Mouse (Mus musculus): ENCODE data around the gene Gm4297. TPM values are rescaled to one million over a fixed set of nuclear protein-coding genes. Genes with fewer than 3 reads are reported as not detected.

Gene Gm4297
- not detected for polyA plus RNA-seq (2012; fragmentation: generic; extraction: Trizol)

DNA sequence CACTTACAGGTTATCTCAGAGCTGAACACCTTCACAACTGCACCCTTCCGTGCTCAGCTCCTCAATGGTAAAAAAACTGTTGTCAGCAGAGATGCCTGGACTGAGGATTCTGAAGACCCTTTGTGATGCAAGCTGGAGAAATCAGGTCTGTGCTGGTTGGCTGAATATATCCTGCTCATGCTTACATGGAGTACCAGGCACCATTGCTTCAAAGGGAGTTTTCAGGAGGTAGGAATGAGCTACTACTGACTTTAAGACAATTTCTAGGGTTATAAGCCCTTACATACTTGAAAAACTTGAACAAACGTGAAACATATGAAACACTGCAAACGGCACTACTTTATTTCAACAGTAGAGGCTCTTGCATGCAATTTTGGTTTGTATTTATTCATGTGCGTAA is at the start of gene Gm4297:
Gene Gm4297 (minus strand): TSS at position 101 of the 400 bp plus-strand sequence.

Other genes with a start within 250 kb of the Gm4297 start
- gene Gm5934, start 74.1 kb downstream of the Gm4297 start, polyA plus RNA-seq (2012; fragmentation: generic; extraction: Trizol) = not detected
- gene Gm5935, start 200.3 kb upstream of the Gm4297 start, polyA plus RNA-seq (2012; fragmentation: generic; extraction: Trizol) = not detected